Mouse (Mus musculus) erythroblast, adult 5-6 weeks (primary cell): Measurements from ENCODE around the gene Anks4b. TPM values are rescaled to one million over a fixed set of nuclear protein-coding genes. Genes with fewer than 3 reads are reported as not detected.

Experiments used
- ATAC-seq: replicated peaks from 2 replicates; pipeline ENCODE4 v1.8.0; 2016; ENCODE audit warnings: moderate number of reproducible peaks, mild to moderate bottlenecking, moderate TSS enrichment, inconsistent platforms; ENCODE audit not compliant: poor library complexity, low FRiP score, severe bottlenecking
- total RNA-seq, 2 experiments: library from RNA; stranded (forward) in 1 of 2; stranded (reverse) in 1 of 2; fragments of 150-400 nt in 1 of 2; fragments of 200-764, 138-1000 nt in 1 of 2; gene quantifications; 2 replicates each; pipeline versions ENCODE4 v1.2.3 to v1.2.4; 2015 to 2017; ENCODE audit warnings: low replicate concordance in 2 of 2

The Anks4b gene
- total RNA-seq (2015; ENCODE audit: low replicate concordance): not detected in 2 replicates
- not detected in 2 replicates for total RNA-seq (2017; ENCODE audit: low replicate concordance)

DNA sequence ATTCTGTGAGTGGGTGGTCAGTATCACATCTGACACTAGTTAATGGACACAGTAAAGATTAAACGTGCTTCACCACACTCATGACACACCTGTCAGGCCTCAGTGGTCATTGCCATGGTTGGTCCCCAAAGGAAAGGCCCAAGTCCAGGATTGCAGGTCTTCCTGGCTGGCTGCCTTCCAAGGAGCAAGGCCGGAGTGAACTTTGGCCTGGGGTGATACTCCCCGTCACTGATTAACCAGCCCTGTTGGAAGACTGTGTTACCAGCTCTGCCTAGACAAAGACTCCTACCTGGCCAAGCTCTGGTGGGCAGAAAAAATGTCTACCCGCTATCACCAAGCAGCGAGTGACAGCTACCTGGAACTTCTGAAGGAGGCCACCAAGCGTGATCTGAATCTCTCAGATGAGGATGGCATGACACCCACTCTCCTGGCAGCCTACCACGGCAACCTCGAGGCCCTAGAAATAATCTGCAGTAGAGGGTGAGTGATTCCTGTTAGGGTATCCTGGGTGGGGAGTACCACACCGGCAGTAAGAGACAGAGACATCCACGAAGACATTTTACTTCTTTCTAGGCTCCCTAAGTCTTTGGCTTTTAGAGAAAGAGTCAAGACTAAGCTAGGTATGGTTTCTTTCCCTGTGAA is at the start of gene Anks4b:
Anks4b (plus strand) TSS at position 256 of the 642 bp plus-strand sequence.
- ATAC-seq: no peak

DNA sequence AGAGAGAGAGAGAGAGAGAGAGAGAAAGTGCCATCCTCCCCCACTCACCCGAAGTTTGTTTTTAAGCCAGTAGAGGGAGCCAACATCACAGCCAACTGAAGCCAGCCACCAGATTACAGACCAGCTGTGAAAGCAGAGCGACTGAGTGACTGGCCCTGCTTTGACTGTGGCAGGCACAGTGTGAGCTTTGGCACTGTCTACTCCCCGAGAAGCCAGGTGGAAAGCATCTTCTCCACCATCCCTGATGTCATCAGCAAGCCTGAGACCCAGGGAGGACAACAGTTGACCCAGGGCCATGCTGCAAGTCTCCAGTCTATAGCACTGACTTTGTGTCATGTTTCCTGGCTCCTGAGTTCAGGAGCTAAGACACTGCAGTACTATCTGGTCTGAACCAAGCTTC is 48.8 kb upstream of the Anks4b start:
- ATAC-seq: no peak

DNA sequence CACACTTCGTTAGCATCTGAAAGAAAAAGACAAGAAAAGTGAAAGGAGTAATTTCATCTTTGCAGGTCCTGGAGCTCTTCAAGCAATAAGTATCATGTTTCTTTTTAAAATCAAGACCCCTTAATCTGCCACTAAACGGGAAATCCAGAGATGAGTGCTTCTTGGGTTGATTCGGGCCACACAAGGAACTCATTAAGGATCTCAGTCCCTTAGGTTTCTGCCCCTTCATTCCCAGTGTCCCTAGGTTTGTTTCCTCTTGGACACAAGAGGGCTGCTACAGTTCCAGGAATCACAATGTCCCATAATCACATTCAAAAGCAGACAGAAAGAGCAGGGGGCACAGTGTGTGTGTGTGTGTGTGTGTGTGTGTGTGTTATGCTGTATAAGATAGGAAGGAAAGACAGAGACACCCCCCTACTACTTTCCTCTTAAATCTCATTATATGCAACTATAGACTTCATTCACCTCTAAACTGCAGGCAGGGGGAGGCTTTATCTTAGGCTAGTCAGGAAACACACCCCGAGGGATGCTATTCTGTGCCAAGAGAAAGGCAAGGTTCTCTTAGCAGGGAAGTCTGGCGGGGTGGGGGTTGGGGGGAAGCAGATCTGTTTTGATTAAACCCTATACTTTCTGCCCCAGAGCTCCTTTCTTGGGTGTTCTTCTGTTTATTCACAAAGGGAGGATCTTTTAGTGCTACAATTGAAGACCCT is 46.5 kb upstream of the Anks4b start:
- ATAC-seq: no peak

DNA sequence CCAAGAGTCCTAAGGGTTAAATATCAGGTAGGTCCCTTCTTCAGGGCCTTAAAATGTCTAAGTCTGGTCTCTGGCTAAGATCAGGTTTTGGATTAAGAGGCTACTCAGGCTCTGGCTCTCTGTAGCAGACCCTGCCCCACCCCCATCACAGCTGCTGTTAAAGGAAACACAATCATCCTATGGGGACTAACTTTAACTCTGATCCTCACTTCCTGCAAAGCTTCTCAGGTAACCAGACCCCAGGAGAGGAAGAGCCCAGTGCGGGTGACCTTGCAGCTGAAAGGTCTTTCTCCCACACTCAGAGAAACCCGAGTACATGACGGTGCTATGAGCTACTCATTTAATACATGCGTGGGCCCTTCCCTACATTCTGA is 46.0 kb upstream of the Anks4b start:
- no peak for ATAC-seq

DNA sequence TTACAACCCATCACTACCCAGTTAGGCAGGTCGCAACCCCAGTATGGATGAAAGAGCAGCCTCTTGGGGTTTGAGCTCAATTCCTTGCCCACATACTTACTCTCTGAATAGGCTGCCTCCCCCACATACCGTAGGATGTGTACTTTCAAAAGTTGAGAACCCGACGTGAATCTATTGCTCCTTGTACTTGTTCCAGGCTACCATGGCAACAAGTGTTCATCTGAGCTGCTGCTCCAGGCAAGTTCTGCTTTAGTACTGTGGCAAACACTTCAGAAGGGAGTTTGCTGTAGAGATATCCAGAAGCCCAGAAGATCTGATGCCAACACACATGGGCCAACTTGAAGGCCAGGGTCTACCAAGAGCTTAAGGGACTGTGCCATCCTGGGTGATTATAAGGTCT is 44.7 kb upstream of the Anks4b start:
- no peak for ATAC-seq

DNA sequence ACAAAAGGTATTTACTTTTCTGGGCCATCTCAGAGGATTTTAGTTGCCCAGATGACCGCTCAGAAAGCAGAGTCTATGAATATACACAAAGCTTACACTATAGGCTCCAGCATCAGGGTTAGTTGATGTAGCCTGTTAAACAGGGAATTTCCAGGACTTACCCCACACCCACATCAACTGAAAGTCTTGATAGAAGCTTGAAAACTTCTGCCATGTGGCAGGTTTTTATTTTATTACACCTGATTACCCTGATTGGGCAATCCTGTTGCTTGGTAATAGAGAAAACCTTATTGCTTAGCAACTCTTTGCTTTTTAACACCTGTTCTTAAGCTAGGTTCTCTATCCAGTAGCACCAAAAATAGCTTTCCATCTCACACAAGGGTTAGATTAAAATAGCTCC is 30.9 kb upstream of the Anks4b start:
- no peak for ATAC-seq

DNA sequence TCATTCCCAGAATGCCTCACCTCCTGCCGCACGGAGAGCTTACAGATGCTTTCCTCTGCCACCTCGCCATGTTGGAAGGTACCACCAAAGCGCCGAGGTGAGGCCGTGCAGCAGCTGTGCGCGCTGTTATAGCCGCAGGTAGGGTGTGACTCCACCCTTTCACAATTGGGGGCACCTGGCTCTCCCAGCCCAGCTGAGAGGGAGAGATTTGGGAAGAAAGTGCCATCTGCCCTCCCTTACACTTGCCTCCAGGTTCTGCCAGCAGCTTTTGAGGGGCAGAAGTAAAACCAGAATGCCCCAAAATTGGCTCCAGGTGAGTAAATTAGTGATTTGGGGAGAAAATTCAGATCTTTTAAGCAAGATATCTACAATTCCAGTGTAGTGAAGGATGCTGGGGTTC is 28.5 kb upstream of the Anks4b start, which contains the start of gene Zp2:
Zp2 (minus strand) TSS at position 101 of the 400 bp plus-strand sequence.
- no peak for ATAC-seq

DNA sequence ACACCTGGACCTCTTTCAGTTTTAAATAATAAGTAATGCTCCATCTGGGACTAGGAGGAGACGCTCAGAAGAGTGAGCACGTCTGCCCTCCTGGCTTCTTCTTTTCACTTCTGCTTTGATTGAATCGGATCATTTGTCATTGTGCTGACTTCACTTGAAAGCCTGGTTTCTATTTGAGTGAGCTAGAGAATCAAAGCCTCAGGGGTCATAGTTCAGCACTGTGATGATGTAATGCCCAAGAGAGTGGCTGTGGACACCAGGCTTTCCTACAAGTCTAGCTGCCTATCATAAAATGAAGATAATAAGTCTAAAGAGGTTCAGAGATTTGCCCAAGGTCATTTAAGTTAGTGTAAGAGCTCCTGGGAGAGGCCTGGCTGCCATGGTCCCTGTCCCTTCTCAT is 23.4 kb upstream of the Anks4b start:
- ATAC-seq: no peak

DNA sequence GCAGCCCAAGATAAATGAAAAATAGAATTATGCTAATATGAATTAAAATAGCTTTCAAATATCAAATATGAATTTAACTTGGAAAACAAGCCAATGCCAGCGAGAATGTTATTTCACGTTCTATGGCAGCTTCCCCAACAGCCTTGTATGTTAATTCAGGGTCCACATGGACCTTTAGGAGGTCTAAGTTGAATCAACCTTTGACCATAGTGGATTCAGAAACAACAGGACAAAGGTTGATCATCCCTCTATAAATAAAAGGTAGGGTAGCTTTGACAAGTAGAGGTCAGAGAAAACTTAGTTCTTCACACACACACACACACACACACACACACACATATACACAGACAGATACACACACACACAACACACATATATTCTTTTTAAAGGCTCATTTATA is 22.8 kb upstream of the Anks4b start:
- ATAC-seq: no peak

DNA sequence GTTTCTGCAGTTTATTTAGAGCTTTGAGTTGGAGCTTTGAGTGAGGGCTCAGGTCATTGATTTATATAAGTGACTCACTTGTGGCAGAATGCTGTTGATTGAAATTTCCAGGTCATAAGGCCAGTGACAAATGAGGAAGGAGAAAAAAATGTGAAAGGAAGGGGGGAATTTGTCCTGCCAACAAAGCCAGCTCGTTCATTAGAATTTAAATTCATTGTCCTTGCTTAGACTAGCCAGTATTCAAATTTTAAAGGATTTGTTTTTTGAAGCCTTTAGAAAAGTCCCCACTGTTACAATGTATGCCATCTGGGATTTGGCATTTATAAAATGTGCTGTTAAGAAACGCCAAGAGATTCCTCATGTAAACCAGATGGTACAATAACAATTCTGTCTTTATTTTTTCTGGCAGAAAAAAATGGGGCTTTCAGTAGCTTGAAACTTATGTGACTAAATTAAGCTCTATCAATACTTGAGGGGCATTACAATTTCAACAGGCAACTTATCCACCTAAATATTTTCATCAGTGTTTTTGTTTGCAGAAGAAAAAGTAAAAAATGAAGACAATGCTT is 16.7 kb upstream of the Anks4b start:
- no peak for ATAC-seq

DNA sequence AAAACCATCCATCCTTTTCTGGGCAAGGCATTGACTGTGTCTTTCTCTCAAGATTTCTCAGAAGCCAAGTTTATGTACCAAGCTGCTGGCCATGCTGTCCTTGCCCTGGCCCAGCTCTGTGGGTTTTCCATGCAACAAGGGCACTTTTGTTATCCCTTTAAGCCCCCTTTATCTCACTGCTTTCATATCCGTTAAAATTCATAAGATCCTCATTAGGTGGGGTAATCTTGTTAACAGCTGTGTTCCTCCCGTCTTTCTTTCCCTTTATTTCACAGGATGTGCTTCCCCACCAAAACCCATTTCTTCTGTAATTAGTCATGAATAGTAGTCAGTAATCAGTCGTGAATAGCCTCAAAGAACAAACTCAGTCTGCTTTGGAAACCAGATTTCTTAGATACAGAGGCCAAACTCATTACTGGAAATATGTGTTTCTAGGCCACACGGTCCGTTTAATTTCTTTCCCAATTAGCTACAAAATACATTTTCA is 16.0 kb upstream of the Anks4b start:
- ATAC-seq: no peak

DNA sequence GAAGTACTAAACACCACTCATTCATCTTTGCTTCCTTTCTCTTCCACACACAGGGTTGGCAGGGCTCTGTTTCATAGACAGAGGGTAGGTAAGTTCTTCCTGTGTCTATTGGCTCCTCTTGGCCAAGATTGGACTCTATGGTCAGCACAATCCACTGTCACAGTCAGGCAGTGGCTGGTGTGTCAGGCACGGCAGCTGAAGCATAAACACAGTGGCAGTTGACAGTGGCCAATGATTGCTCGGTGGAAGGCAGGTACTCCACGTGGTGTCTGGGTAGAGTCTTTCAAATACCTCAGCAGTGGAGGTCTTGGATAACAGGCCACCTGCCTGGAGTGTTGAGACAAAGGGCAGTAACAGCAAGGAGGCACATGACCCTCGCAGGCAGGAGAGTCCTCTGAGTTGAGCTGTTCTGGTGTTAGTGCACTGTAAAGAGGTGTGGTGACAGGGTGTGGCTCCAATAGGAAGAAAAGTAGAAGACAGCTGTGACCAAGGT is 15.5 kb upstream of the Anks4b start:
- ATAC-seq: no peak

DNA sequence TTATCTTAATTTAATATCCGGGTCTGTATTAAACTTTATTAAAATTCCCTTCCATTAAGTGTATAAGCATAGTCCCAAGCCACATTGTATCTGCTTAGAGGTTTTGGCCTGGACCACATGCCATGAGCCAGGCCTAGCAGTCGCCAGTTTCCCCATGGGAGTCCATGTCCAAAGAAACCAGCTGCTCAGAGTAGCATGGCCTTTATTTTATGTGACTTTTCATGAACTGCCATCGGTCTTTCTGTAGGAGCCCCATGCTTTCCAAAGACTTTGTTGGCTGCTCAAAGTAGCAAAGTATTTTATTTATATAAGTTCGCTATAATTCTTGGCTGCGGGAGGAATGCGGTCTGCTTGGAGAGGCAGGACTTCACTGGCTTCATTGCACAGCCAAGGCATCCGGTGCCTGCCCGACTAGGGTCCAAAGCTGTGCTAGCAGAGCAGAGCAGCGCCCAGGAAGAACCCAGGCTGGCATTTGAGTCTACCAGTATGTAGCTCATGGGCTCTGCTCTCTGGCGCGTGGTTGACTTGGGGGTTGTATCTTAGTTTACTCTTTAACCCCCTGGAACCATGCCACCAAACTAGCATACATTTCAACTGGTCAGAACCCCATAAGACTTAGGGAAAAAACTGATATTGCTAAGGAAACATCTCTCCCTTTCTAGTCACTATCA is 9.9 kb upstream of the Anks4b start:
- ATAC-seq: no peak

DNA sequence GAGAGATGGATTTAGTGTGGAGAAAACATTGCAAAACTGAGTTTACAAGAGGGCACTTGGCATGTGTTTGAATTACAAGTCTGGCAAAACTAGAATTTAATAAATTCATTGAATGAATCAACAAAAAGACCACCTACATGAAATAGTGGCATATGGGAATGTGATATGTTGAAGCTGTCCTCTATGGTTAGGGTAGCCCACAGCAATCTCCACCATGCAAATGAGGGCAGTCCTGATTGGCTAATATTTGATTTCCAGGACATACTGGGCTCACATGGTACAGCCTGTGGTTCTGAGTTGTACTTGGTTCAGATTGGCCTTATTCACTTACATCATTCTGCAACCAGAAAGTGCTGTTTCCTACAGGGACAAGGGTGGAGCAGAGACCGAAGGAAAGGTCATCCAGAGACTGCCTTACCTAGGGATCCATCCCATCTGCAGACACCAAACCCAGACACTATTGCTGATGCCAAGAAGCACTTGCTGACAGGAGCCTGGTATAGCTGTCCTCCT is 1.4 kb upstream of the Anks4b start:
- ATAC-seq: no peak

DNA sequence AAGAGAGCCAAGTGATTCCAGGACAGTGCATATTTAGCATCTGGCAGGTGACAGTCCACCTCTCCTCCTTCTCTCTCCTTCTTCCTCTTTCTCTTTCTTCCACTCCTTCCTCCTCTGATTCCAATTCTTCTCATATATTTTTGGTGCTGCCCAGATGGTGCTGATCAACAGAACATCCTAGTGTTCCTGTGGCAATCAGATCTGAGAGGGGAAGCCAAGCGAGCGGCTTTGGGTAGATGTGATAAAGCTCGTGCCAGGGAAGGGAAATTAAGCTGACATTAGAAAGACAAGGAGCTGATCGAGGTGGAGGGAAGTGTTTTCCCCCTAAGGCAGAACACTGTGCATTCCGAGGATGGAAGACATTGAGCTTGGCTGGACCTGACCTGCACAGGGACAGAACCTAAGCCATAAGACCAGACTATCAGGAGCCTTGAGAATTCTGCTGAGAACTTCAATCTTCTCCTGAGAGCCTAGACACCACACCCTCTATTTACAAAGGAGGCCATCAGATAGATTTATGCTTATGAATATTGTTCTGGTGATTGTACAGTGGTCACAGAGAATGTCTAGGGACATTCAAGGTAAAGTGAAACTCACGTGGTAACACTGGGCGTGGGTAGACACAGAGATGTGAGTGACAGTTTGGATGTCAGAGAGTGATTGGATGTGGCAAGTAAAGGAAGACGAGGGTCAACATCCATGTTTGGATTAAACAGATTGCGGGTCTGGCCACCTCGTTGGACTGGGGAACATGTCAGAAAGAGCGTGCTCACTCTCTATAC is 1.3 kb downstream of the Anks4b start:
- ATAC-seq: no peak

DNA sequence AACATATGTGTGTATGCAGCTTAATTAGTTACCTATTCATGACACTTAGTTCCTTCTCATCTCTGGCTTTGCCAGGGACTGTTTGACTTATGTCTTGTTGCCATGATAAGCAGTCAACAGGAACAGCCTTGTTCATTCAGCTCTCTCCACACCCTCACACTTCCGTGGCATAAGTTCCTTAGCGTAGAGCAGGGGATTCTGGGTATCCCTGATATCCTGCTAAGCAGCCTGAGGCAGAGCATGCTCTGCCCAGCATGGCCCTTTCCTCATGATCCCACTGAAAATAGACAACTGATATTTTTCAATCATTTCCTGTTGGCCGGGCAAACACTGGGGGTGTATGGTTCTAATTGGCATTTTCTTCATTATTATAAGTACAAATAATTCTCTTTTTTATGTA is 4.0 kb downstream of the Anks4b start:
- ATAC-seq: no peak

DNA sequence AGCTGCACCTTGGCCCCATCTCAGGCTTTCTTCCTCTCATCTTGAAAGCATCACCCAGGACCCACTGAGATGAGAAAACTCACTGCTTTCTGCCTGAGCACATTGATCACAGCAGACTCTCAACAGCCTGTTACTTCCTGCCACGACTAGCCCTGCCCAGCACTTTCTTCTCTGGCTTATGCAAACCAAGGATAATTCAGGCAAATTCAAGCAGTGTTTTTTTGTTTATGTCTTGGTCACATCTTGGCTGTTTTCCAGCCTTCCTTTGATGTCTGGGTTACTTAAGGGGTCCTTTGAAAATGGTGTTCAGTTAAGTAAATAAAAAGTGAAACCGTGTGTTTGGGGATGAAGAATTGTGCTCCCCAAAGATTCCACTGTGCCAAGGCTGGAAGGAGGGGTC is 5.3 kb downstream of the Anks4b start:
- ATAC-seq: no peak

DNA sequence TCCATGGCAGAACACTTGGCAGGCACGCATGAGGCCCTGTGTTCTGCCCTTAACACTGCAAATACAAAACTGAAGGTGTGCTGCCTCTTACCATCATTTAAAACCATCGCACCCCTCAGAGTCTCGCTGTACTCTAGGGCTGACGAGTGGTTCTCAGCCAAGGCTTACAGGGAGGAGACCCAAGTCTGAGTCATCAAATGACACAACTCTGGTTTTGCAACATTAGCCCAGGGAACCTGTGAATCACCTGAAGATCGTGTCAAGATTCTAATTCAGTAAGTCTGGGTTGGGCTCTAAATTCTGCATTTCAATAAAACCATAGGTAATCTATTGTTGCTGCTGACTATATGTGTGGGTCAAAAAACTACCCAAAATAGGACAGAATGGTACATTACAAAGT is 6.9 kb downstream of the Anks4b start:
- ATAC-seq: no peak

DNA sequence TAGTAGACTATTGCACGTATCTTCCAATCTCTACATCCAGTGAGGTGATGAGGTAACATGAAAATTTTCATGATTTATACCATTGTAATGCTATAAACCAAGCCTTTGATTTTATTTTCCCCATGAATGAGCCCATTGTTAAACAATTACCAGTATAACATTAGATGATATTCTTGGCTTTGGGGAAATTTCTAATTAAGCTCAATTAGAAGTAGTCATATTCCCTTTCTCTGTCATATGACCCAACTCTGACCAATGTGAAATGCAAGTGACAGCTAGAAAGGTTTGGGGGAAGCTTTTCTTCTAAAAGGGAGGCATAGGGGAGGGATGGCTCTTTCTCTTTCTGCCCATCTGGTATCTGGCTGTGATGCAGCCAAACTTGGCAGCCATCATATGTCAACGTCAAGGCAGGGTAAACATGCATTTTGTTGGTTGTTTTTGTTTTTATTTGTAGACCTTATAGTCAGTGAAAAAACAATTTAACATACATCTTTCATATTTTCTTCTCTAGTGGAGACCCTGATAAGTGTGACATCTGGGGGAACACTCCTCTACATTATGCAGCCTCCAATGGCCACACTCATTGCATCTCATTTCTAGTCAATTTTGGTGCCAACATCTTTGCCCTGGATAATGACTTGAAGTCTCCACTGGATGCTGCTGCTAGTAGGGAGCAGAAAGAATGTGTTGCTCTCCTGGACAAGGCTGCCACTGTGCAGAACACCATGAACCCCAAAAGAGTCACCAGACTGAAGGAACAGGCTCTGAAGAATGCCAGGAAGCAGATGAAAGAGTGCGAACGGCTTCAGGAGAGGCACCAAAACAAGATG is 8.0 kb downstream of the Anks4b start:
- ATAC-seq: no peak
